In genomic region chr16:91095022-91095421, GRCm38 (mm10) we compare ENCODE assay signal across 34 mouse cellular contexts. TPM values are rescaled to one million over a fixed set of nuclear protein-coding genes. Genes with fewer than 3 reads are reported as not detected.
"Had no signal": no experiment of that assay in that cellular context is flagged by ENCODE, and none has a peak within 500 bp of the region (broad histone marks: within the 10 kb centered on the region; RNA-seq: fewer than 3 reads in every experiment).

Gene 4932438H23Rik, minus strand, starts transcription at chr16:91095122.

- H3K27me3 ChIP-seq: limb, embryonic 12.5 days; limb, embryonic 13.5 days; limb, embryonic 15.5 days; lung, embryonic 15.5 days had no signal

- ATAC-seq: liver, embryonic 12.5 days; lung, postnatal 0 days; midbrain, embryonic 13.5 days; midbrain, embryonic 15.5 days; midbrain, embryonic 16.5 days had no signal

- H3K9ac ChIP-seq: limb, embryonic 12.5 days; limb, embryonic 13.5 days; limb, embryonic 15.5 days; liver, embryonic 12.5 days; liver, embryonic 13.5 days; liver, embryonic 14.5 days; liver, embryonic 15.5 days; lung, embryonic 14.5 days; lung, embryonic 15.5 days; midbrain, embryonic 12.5 days; midbrain, embryonic 13.5 days; midbrain, embryonic 15.5 days had no signal

- H3K9me3 ChIP-seq: limb, embryonic 10.5 days; limb, embryonic 12.5 days; limb, embryonic 13.5 days; limb, embryonic 15.5 days; liver, embryonic 12.5 days; liver, embryonic 13.5 days; liver, embryonic 15.5 days; lung, embryonic 15.5 days; midbrain, embryonic 10.5 days; midbrain, embryonic 12.5 days; midbrain, embryonic 13.5 days; midbrain, embryonic 15.5 days had no signal

- H3K4me1 ChIP-seq: limb, embryonic 12.5 days; limb, embryonic 13.5 days; limb, embryonic 15.5 days had no signal

- DNase-seq: liver, embryonic 13.5 days; lung, adult 18-20 months; lung, adult 2 months; lung, embryonic 14.5 days; lung, postnatal 10 days; lung, postnatal 14 days; lung, postnatal 36 days; lung, postnatal 4 days; midbrain, embryonic 14.5 days had no signal

- H3K27ac ChIP-seq: left cerebral cortex, adult 2 months; limb, embryonic 10.5 days; limb, embryonic 12.5 days; limb, embryonic 13.5 days; limb, embryonic 15.5 days; liver, embryonic 12.5 days; liver, embryonic 13.5 days; liver, embryonic 14.5 days; liver, embryonic 15.5 days; lung, embryonic 15.5 days; macrophage; midbrain, embryonic 10.5 days; midbrain, embryonic 12.5 days; midbrain, embryonic 13.5 days; midbrain, embryonic 15.5 days had no signal

- H3K4me2 ChIP-seq: limb, embryonic 12.5 days; limb, embryonic 13.5 days; limb, embryonic 15.5 days; liver, embryonic 11.5 days; liver, embryonic 12.5 days; liver, embryonic 13.5 days; liver, embryonic 15.5 days; lung, embryonic 14.5 days; lung, embryonic 15.5 days; midbrain, embryonic 11.5 days; midbrain, embryonic 12.5 days; midbrain, embryonic 13.5 days; midbrain, embryonic 15.5 days had no signal

- H3K36me3 ChIP-seq: limb, embryonic 10.5 days; limb, embryonic 12.5 days; limb, embryonic 13.5 days; limb, embryonic 15.5 days; liver, embryonic 12.5 days; liver, embryonic 13.5 days; liver, embryonic 15.5 days; lung, embryonic 15.5 days; midbrain, embryonic 10.5 days; midbrain, embryonic 12.5 days; midbrain, embryonic 13.5 days; midbrain, embryonic 15.5 days had no signal

- H3K4me3 ChIP-seq: left cerebral cortex, adult 2 months; limb, embryonic 10.5 days; limb, embryonic 12.5 days; limb, embryonic 13.5 days; limb, embryonic 15.5 days; liver, embryonic 12.5 days; liver, embryonic 13.5 days; liver, embryonic 15.5 days; lung, embryonic 15.5 days; midbrain, embryonic 10.5 days; midbrain, embryonic 12.5 days; midbrain, embryonic 13.5 days; midbrain, embryonic 15.5 days; myocyte had no signal

RNA-seq across cellular contexts. Expression of gene 4932438H23Rik, which starts in this region (rescaled TPM):
- total RNA-seq: liver, adult 2 months; megakaryocyte progenitor cell, adult 5-6 weeks; megakaryocyte-erythroid progenitor cell, adult 5-6 weeks; monocyte, adult 5-6 weeks had no signal
- polyA plus RNA-seq: limb, embryonic 10.5 days; limb, embryonic 11.5 days; limb, embryonic 12.5 days; liver, adult 2 months; liver, embryonic 11.5 days; liver, embryonic 12.5 days; liver, embryonic 13.5 days; liver, embryonic 14.5 days; liver, embryonic 15.5 days; liver, embryonic 16.5 days; midbrain, embryonic 10.5 days; midbrain, embryonic 11.5 days had no signal
